Mouse (Mus musculus) T-helper 1 cell (primary cell): ENCODE measurements around the gene Fgfr2.

Experiments
- in situ Hi-C: fragments of 300-600 bp; cut with MboI, MseI; formaldehyde crosslinking; loops from one replicate; pipeline ENCODE4 v1.15.1; 2025; ENCODE audit warnings: high pct_unique_total_duplicates

Gene Fgfr2

DNA sequence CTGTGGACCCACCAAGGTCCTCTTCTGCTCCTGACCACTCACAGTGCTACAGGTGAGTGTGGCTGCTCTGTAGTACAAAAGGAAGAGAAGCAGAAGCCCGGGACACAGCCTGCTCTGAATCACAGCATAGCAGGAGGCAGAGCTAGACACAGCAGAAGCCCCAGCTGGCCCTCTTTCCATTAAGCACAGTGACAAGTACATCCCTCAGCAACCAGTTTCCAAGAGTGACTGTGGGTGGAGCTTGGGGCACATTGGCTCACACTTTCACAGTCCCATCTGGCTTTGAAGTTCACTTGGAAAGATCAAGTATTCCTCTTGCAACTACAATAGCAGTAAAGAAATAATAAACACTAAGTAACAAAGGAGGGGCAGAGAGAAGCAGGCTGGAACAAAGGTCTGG lies 838.4 kb downstream of the Fgfr2 start:
- in situ Hi-C loops: no loop called here

DNA sequence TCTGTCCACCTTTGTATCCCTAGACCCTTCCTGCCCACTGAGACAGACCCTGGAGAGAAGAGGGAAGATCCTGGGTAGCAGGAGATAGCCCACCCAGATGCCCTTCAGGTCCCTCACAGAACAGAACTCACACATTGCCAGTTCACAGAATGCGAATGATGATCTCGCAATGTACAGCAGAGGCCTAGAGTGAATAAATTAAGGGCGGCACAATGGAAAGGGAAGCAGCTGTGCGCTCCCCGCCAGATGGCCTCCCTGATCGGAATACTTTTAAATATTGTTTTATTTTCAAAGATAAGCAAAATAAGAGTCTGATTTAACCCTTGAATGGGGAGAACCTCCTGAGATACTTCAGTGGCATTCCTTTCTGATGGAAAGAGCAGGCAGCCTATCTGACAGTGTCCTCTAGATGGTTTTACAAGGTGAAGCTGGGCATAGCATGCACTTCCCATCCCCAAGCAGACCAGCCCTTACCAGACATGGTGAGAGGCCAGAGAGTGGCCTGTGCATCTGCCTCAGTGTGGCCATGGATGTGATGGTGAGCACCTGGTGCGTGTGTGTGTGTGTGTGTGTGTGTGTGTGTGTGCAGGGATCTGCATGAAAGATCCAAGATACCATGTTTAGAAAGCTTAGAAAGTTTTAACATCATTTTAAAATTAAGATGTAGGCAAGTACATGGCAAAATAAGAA lies 839.0 kb downstream of the Fgfr2 start:
- in situ Hi-C loops: no loop called here

DNA sequence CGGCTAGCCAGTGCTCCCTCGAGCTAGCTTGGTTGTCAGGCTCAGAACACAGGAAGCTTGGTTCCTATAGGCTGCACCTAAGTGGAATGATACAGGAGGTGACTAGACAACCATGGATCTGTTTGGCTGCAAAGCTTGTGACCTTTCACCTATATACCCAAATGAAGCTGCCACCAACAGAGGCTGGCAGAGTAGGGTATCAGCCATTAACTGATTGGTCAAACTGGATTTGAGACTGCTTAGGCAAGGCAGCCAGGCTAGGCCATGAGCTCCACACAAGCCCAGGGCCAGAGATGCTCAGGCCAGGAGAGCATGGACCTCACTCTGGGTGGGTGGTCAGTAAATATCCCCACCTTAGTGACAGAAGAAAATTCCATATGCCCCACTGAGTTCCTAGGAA lies 840.6 kb downstream of the Fgfr2 start:
- in situ Hi-C loops: no loop called here

DNA sequence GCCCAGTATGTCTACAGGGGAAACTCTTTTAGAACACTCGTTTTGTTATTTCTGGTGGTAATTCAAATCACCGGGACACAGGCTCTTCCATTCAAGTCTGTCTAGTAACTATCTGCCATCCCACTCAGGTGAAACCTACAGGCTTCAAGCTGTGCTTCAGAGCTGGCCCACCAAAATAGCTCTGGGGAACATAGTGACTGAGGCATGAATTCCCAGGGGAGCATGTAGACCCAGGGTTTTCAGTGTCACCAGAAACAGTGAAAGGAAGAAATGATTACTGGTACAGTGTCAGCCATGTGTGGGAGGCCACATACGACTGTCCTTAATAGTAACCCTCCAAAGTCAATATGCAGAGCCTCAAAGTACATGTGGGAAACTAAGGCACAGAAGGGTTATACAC lies 841.0 kb downstream of the Fgfr2 start:
- in situ Hi-C loops: no loop called here

DNA sequence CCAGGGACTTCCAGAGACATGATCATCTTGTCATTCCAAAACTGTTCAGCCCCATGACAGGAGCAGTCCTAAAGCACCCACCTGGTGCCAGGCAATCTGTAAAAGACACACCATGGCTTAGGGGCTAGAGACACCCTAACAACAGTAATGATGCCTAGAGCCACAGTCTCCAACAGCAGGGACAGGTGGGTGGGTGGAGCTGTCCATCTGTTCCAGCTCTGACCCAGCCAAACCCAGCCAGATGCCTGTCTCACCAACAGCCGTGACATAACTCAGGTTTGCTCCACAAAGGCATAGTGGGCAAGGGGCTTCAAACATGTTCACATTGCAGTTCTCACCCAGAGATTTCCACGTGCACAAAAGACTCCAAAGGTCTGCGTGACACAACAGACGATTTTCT lies 841.4 kb downstream of the Fgfr2 start:
- in situ Hi-C loops: no loop called here

DNA sequence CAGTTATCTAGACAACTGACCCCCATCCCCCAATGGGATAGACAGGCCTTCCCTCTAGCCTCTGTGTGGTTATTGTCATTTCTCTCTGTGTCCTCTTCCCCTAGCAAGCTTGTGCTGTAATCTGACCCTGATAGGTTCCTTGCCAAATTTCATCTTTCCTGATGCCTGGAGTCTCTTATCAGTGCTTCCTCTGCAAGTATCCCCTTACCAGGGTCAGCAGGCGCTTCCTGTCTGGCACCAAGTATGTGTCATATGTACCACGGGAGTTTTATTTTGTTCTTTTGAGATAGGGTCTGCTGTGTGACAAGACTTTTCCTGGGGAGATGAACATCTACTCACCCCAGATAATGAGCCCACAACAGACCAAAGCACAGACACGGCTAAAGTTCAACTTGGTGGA lies 844.5 kb downstream of the Fgfr2 start:
- in situ Hi-C loops: no loop called here

DNA sequence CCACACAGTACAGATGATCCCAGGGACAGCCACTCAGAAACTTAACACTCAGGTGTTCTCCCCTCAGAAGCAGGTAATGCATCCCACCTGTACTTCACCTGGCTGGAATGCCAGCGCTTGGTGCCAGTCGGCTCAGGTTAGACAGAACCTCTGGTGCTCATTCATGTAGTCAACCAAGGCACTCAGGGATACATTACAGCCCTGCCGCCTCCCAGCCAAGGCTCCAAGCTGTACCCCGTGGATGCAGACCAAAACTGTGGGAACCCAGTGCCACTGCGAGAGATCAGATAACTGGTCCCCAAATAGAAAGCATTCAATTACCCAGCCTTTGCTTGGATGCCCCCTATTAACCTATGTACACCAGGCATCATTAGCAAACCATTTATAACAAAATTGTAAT lies 846.9 kb downstream of the Fgfr2 start:
- in situ Hi-C loops: no loop called here

DNA sequence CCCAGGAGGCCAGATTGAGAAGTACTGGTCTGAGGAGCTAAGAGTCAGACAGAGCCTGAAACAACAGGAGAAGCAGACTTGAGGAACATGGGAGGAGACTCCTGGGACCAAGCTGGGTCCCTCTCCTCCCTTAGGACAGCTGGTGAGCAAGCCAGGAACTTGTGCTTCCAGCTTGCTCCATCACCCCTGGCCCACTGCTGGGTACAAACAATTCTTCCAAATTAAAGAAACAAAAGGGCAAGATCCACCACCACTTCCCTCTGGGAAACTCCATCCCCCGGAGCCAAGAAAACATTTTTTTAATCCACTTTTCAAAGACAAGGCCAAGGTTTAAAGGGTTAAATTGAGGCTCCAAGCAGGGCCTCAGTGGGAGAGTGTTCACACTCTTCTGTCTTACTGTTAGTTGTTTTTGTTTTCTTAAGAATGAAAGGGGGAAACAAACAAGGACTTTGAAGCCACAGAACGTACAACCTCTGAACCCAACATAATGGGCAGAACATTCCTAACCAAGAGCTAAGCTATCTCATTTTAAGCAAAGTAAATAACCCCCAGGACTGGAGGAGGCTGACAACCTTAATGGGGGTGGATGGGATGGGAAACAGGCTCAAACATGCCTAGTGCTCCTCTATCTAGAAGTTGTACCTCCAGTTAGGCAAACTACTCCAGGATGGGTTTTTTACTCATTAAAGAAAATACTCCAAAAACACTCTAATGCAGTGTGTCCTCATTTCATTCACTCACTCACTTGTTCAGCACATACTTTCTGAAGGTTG lies 849.2 kb downstream of the Fgfr2 start:
- in situ Hi-C loops: no loop called here

DNA sequence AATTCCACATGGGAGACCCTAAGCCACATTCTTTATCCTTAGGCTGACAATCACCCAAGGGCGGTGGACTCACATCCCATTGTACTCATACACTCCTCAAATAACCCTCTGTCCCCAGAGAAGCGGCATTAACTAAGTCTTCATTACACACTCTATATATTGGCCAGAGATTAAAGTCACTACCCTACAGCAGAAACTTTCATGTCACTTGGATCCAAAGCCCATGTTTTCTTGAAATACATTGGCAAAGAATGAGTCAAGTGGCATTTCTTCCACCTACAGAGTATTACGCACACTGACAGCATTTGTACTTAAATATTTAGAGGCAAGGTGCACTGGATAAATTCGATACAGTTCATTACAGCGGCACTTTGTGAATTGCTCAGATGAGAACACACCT lies 850.2 kb downstream of the Fgfr2 start:
- in situ Hi-C loops: no loop called here

DNA sequence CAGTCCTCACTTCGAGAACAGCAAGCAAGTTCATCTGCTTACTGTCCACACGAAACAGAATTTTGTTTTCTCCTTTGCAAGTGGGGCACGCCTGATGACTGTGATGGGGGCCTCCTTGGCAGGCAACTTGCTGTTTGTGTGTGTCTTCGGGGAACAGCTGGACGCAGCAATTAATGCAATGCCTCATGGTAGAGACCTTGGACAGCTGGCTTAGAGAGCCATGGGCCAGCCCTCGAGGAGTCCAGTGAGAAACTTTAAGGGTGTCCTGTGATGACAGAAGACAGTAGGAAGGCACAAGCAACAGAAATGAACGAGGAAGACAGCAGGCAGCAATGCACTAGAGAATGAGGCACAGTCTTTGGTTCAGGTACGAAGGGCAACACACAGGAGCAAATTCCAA lies 852.8 kb downstream of the Fgfr2 start:
- in situ Hi-C loops: no loop called here

DNA sequence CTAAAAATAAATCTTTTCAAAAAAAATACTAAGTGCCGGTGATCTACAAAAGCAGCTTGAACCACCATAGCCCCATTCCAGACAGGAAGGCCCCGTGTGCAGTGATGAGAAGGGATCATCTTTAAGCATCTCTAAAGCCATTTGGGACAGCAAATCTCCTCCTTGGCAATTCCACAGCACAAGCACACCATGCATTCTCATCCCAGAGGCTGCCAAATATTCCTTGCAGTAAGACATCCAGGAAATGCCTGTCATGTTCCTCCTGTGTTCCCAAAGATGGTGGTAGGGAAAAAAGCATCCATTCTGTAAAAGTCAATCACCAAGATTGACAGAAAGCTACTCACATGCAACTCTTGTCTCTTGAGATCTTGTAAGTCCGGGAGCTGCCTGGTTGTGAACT lies 853.5 kb downstream of the Fgfr2 start:
- in situ Hi-C loops: loop anchor here (10.0 kb wide), 1 partner anchor 1845 kb away; no protein-coding TSS in a partner anchor

DNA sequence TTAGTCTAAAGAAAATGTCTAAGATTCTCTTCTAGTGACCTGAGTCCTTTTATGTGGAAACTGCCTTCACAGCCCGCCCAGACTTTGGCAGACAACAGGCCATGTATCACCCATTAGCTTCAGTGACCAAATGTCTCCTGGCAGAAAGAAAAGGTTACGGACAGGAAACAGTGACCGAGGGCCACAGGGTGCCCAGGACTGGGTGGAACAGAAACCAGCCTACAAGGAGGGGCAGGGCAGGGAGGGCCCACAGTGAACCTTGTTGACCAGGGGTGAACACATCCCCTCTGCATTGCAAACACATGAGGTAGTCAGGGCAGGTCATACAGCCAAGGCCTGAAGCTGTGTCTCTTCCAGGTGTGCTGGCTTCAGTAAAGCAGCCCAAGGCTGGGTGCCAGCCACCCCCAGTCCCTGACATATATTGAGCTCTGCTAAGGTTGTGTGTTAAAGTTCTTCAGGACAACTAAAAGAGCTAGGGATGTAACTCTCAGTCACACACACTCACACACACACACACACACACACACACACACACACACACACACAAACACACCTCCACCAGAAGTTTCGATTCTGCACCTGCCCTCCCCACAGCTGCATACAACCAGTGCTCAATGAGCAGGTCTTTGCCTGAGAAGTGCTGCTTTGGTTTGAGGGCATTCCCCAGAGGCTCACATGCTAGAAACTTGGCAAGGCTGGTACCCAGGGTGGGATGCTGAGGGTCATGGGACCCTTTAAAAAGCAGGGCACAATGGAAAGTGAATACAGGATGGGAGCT lies 855.2 kb downstream of the Fgfr2 start:
- in situ Hi-C loops: loop anchor here (10.0 kb wide), 1 partner anchor 1843 kb away; no protein-coding TSS in a partner anchor

DNA sequence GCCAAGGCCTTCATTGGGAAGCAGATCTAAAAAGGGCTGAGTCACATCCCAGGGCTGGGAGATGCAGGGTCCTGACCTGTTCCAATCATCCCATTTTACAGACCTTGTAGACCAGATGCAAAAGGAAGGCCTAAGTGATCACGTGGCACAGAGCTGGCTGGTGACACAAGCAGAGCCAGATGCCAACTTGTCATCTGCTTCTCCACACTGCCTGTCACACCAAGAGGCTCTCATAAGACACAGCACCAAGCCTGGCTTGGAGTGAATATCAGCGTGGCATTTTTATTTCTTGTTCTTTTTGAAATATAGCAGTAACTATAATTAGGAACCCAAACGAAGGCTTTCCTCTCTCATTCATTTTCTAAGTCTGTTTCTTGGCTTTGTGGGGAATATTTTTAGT lies 858.4 kb downstream of the Fgfr2 start:
- in situ Hi-C loops: loop anchor here (10.0 kb wide), 1 partner anchor 1840 kb away; no protein-coding TSS in a partner anchor

DNA sequence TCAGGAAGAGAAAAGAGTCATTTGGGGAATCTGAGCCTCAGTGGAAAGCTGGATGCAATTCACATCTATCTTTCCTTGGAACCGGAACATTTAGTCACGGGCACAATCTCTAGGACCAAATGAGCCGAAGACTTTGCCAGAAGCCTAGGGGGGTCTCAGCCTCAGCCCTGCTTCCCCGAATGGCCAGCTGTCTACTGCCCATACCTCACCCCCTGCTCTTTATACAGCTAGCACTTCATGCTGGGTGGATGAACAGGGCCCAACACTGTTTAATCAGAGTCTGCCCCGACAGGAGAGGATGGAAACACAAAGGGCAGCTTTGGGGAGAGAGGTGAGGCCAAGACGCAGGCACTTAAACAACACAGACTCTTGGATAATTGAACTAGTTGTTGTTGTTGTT lies 860.0 kb downstream of the Fgfr2 start:
- in situ Hi-C loops: loop anchor here (10.0 kb wide), 1 partner anchor 1838 kb away; no protein-coding TSS in a partner anchor

DNA sequence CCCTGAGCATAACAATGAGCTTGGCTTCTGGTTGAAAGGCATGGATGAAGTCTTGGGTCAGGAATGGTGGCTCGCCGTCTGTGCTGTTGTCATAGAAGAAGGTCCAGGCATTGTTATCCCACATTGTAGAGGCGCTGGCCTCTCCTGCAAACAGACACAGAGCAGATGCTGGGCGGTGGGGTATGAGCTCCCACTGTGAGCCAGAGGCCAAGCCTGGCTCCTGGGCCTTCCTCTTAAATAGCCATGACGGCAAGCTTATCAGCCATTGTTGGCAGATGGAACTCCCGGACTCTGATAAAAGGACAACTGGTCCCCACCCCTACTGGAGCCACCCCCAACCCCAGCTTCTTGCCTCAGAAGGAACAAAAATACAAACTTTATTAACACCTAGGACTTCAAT lies 860.5 kb downstream of the Fgfr2 start:
- in situ Hi-C loops: loop anchor here (10.0 kb wide), 1 partner anchor 1838 kb away; no protein-coding TSS in a partner anchor

DNA sequence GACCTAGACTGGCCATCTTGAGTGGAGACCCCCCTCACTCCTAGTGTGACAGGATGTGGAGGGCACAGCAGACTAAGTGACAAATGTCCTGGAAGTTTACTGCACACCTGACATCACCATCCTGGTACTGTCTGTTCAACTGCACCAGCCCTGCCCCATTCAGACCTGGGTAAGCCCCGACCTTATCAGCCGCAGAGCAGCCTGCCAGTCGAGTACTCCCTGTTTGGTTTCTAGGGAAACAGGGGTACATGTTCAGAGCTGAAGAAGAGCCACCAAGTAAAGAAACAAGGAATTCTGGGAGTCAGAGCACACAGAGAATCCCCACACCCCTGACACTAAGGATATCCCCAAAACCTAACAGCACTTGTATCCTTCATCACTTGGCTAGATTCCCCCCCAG lies 861.3 kb downstream of the Fgfr2 start:
- in situ Hi-C loops: loop anchor here (10.0 kb wide), 1 partner anchor 1837 kb away; no protein-coding TSS in a partner anchor

DNA sequence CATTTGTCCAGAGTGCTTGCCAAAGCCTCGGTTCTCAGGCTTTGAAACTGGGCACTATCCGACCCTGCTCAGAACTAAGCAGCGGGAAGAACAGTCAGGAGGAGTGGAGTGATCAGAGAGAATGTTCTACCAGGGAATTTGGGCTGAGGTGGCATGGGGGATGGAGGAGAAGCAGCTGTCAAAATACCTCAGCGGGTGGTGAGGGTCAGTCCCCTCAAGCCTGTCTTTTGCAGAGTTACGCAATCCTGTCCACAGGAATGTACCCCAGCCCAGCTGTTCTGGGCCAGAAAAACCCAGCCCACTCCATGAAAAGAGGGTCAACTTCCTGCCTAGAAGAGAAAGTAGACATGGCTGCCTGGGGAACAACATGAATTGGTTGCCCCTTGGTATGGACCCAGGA lies 862.5 kb downstream of the Fgfr2 start:
- in situ Hi-C loops: loop anchor here (10.0 kb wide), 1 partner anchor 1836 kb away; no protein-coding TSS in a partner anchor

DNA sequence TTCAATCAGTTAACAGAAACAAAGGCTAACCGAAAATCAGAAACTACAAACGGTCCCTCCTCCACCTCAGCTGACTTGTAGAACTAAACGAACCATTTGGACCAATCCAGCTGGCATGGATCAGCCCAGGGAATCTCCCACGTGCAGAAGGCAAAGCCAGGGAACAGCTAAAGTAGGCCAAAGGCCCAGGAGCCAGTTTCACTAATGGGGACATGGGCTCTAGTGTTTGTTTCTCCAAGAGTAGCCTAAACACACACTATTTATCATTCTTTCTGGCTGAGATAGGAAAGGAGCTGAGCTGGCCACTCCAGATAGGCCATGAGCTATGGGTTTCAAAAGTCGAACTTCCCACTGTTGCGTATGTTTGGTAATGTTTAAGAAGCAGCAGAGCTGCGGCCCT lies 864.3 kb downstream of the Fgfr2 start:
- in situ Hi-C loops: no loop called here

DNA sequence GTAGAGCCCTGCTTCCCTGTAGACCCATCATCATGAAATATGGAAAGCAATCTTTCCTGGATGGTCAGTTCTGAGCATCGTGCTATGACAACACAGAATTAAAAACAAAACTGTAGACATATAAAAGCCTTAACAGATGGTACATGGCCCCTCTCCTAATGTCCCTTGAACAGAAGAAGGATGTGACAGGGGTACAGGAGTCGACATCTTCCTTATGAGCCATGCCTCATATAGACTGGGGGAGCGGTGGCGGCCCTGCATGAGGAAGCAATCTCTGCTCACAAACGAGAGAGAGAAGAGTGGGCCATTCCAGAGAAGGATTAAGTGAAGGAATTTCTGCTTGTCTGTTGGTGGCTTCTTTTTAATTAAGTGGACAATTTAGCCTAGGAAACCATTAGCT lies 864.9 kb downstream of the Fgfr2 start:
- in situ Hi-C loops: no loop called here

DNA sequence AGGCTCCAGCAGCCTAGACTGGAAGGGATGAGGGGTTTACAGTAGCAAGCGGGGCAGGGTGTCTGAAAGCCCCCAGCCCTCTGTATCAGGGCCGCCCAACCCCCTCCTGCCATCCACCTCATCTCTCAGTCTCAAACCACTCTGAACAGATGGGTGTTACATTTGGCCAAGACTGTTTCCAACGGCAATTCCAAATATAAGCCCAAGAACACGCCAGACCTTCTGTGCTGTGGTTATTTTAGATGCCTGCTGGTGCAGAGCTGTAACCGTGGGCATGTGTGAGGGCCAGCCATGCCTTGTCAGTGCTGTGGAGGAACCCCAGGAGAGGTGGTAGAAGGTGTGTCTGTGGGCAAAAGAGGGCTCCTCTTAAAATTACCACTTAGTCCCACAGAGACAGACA lies 869.6 kb downstream of the Fgfr2 start:
- in situ Hi-C loops: no loop called here

DNA sequence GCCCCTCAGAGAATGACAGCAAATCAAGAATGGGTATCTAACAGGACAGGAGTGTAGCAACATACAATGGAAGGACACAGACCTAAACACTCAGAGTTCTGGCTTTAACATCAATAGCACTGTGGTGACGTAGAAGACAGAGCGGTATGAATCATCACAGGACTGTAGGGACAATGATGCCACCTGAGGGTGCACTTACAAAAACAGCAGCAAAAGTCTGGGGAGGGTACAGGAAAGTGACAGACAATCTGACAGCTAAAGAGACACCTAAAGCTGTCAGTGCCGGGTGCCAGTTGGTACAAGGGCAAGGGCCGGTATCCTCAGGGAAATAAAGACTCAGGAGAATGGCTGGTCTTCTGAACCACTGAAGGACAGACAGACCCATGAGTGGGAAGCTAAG lies 870.1 kb downstream of the Fgfr2 start:
- in situ Hi-C loops: no loop called here

DNA sequence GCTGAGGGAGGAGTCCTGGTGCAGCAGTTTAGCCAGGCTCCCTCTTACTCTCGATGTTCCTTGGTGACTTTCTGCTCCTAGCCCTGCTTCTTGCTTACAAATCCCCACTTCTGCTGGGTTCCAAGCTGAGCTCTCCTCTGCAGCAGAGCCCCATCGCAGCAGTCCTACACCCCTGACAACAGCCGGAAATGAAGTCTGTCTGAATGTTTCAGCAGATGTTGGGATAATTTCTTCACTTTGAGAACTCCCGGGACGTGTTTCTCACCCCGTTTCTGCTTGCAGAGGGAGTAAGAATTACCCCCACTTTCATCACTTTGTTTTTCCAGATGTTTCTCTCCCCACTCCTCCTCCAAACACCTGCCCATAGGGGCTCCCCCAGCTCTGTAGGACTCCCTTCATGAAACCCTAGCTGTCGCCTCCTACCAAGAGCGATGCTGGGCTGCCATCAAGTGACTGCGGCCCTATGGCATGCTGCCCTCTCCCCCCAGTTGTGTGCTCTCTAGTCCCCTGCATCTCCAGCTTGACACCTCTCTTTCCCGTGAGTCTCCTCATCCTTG lies 873.5 kb downstream of the Fgfr2 start:
- in situ Hi-C loops: no loop called here
